Mouse (Mus musculus): ENCODE measurements around the gene Sox15.

The Sox15 gene

GRCm38 (mm10) chr11:69645860-69646259 is 9.3 kb upstream of the Sox15 start:
- DNase-seq, result no peak

- no peak for DNase-seq
Measured at GRCm38 (mm10) chr11:69653399-69653798, 1.7 kb upstream of the Sox15 start.

- DNase-seq, result no peak
Measured at GRCm38 (mm10) chr11:69654760-69655159, 354 bp upstream of the Sox15 start.

GRCm38 (mm10) chr11:69656065-69656455 is 946 bp downstream of the Sox15 start:
- DNase-seq, result no peak

- DNase-seq, result peak in 1 of 2 experiments; percentile 52
Measured at GRCm38 (mm10) chr11:69656617-69657461, 1.7 kb downstream of the Sox15 start.

GRCm38 (mm10) chr11:69657462-69657881 is 2.4 kb downstream of the Sox15 start:
- no peak for DNase-seq

GRCm38 (mm10) chr11:69661221-69661881 is 6.2 kb downstream of the Sox15 start:
- DNase-seq, result no peak

GRCm38 (mm10) chr11:69662213-69662966 is 7.3 kb downstream of the Sox15 start, which contains the start of gene Mpdu1:
Gene Mpdu1, minus strand, starts transcription at chr11:69662642.
- peak; percentile 85 to 92 for DNase-seq

GRCm38 (mm10) chr11:69662967-69663671 is 8.0 kb downstream of the Sox15 start:
- no peak for DNase-seq

GRCm38 (mm10) chr11:69663795-69664194 is 8.7 kb downstream of the Sox15 start:
- DNase-seq, result no peak

- no peak for DNase-seq
Measured at GRCm38 (mm10) chr11:69664841-69665240, 9.7 kb downstream of the Sox15 start.

- DNase-seq, result no peak
Measured at GRCm38 (mm10) chr11:69665457-69665960, 10.4 kb downstream of the Sox15 start.

- DNase-seq, result peak; percentile 43 to 53
Measured at GRCm38 (mm10) chr11:69665961-69666664, 11.0 kb downstream of the Sox15 start, which contains the start of gene Cd68. Gene Cd68, minus strand, starts transcription at chr11:69666153.

- no peak for DNase-seq
Measured at GRCm38 (mm10) chr11:69666665-69667005, 11.5 kb downstream of the Sox15 start.

- peak; percentile 90 to 94 for DNase-seq
Measured at GRCm38 (mm10) chr11:69670786-69671725, 15.9 kb downstream of the Sox15 start.

- DNase-seq, result no peak
Measured at GRCm38 (mm10) chr11:69671726-69672124, 16.6 kb downstream of the Sox15 start.

- DNase-seq, result peak; percentile 99
Measured at GRCm38 (mm10) chr11:69672211-69672706, 17.1 kb downstream of the Sox15 start, which contains the start of gene Eif4a1. Gene Eif4a1, minus strand, starts transcription at chr11:69672423.

GRCm38 (mm10) chr11:69679144-69679543 is 24.0 kb downstream of the Sox15 start:
- DNase-seq, result no peak

GRCm38 (mm10) chr11:69680136-69680855 is 25.2 kb downstream of the Sox15 start:
- DNase-seq, result no peak
